Mouse (Mus musculus) urinary bladder, postnatal 36 days (tissue): ENCODE data around the gene Casp7.

Experiments
- DNase-seq, 2 experiments: peaks; one replicate each; pipeline ENCODE4 v3.0.0; 2022; ENCODE audit warnings: low spot score in 2 of 2, mixed read lengths in 1 of 2

The Casp7 gene

GRCm38 (mm10) chr19:56423370-56423769, 26.4 kb downstream of the Casp7 start:
- DNase-seq: no peak

DNA sequence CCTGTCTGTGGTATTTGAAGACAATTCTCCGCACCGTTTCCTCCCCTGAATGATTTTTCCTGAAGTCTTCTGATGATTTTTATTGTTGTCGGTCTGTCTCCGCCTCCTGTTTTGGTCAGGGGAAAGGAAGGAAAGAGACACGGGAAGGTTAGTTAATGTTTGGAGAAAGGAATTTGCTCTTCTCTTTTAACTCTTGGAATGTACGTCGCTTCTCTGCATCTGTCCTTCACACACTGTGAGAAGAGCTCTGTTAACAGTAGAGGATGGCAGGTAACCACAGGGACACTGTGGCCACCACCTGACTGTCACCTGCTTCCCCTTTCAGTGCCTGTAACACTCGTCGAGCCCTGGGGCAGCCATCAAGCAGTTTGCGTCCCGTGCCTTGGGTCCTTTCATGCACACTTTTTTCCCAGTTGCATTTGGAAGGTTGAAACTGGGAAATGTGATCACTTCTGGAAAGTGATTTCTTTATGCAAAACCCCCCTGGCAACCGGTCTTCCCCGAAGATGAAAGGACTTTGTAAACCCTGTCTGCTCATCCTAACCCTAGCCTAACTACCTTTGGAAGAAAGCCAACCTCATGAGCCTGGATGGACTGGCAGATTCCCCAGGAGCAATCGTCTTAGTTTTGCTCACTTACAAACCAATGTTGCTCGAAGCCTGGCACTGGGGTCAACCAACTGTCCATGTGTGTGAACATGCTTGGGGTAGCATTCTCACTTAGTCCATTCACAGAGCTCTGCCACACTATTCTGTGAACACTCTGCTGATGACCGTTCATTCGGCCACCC, 27.9 kb downstream of the Casp7 start:
- DNase-seq: no peak

DNA sequence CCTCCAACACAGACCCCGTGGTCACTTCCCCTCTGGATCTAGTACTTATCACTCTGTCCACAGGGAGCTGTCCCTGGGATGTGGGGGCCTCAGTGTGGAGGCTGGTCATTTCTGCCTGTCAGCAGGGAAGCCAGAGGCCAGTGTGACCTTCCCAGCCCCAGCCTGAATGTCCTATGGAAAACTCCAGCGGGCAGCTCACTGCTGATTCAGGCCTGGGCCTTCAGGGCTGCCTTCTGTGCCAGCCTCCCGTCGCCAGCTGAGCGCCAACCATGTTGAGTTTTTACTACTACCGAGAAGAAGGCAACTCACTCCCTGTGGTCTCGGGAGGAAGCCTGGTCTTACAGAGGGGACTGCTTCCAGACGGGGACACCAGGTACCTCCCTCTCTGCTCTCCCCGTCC, 28.6 kb downstream of the Casp7 start:
- no peak for DNase-seq

DNA sequence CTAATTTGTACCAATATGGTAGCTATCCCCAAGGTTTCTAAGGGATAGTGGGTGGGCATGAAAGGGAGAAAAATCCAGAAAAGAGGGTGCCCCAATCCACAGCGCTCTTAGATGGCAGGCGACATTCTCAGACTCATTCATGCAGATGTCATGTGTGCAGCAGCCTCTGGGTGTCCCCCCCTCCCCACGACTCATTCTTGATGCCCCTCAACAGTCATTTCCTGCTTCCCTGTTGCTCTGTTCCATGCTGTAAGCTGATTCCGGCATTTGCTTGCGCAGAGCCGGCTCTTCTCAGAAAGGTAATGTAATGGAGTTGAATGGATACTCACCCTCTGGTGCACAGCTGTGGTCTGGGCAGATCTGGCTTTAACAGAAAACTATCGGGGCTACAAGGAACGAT, 33.4 kb downstream of the Casp7 start:
- no peak for DNase-seq

- no peak for DNase-seq
Observed at GRCm38 (mm10) chr19:56432706-56433105, 35.8 kb downstream of the Casp7 start.

GRCm38 (mm10) chr19:56433581-56433980, 36.7 kb downstream of the Casp7 start:
- DNase-seq: no peak

DNA sequence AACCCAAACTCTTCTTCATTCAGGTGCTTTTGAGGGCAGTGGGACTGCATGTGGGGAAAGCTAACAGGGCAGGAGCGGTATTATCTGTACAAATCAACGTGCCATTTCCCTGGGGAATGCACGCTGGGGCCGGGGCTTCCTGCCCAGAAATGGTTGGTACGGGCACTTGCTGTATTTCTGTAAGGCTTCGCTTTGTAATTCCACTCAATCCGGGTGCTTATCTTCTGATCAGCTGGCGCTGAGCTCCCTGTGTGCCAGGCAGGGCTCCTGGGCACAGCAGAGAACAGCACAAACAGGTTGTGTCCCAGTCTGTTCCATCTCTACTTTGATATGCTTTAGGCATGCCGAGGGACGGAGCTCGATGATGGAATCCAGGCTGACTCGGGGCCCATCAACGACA, 39.5 kb downstream of the Casp7 start:
- no peak for DNase-seq

GRCm38 (mm10) chr19:56438357-56439071, 41.6 kb downstream of the Casp7 start:
- peak in 1 of 2 experiments; percentile 26 for DNase-seq

- no peak for DNase-seq
Observed at GRCm38 (mm10) chr19:56439072-56439434, 42.1 kb downstream of the Casp7 start.

- no peak for DNase-seq
Observed at GRCm38 (mm10) chr19:56443445-56443844, 46.5 kb downstream of the Casp7 start.

DNA sequence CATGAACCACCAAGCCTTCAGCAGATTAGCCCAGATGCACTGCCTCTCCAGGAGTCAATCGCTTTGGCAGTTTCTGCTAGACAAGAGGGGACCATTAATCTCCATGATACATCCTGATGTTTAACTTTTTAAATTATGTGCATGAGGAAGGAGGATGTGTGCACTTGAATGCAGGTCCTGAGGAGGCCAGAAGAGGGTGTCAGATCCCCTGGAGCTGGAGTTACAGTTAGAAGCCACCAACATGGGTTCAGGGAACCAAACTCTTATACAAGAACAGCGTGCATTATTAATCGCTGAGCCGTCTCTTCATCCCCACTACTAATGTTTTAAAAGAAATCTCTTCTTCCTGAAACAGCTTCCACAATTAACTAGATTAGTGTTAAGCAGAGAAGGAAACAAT, 51.9 kb downstream of the Casp7 start:
- DNase-seq: no peak

- DNase-seq: no peak
Observed at GRCm38 (mm10) chr19:56449537-56449936, 52.6 kb downstream of the Casp7 start.

- no peak for DNase-seq
Observed at GRCm38 (mm10) chr19:56450892-56451291, 54.0 kb downstream of the Casp7 start.

GRCm38 (mm10) chr19:56451867-56452266, 54.9 kb downstream of the Casp7 start:
- peak in 1 of 2 experiments; percentile 7 for DNase-seq

DNA sequence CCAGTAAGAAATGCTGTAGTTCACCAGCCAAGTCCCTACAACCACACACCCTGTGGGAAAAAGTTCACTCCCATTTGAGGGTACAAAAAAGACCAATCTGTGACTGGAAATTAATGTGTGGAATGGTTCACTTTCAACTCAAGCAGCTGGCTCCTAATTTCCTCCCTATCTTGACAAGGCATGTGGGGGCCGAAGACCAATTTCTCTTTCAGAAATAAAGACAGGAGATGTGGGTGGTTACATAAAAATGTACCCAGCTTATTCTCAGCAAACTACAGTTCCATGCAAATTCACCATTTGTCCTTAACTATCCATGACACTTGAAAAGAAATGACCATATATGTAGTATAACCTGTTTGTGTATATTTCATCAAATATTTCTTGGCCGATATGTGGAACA, 55.5 kb downstream of the Casp7 start:
- no peak for DNase-seq

DNA sequence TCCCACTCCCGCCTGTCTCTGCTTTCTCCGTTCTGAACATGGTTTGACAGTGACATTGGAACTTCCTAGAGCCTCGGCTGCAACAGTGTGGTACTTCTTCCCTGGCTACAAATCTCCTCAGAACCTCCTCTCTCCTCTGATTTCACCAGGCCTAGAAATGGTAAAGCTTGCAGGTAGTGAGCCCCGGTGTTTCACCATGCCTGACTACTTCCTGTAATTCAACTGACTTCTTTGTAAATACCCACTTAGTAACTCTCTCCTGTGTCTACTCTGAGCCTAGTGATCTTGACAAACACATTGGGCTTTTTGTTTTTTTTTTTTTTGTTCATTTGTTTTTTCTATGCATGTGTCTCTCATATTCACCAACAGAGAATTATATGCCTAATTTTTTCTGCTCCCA, 57.9 kb downstream of the Casp7 start:
- no peak for DNase-seq

- DNase-seq: no peak
Observed at GRCm38 (mm10) chr19:56455369-56455768, 58.4 kb downstream of the Casp7 start.

- DNase-seq: no peak
Observed at GRCm38 (mm10) chr19:56457569-56457968, 60.6 kb downstream of the Casp7 start.

DNA sequence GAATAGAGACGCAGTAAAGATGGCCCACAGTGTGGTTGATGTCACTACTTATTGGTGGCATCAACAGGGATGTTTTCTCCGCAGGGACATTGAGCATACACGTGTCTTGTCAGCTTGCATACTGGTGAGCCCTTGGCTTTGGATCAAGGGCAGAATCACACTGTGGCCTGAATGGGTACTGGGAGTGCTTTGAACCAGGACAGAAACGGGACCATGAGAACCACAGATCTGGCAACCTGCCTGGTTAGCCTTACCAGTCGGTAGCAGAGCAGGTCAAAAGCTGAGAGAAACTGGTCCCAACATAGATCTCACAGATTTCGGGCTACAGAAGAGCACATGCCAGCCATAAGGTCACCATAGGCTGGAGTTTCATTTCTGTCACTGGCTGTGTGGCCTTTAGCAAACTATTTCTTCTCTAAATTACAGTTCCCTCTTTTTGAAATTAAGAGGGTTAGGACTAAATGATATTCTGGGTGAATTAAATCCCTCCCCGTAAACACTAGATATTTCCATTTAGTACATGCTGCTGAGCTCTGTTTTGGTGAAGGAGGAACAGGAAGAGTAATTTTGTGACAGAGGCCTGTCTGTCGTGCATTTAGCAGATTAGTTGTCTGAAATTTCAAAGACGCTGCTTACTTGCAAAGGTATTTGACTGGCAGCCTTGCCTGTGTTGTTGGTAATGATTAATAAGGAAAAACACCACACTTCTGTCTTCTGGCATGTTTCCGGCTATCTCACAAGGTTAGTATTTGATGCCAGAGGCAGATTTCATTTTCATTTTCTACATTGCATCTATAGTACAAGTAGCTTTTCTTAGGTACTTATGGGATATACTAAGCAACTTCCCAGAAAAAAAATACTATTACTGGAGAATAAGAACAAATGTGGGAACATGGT, 62.5 kb downstream of the Casp7 start:
- no peak for DNase-seq

DNA sequence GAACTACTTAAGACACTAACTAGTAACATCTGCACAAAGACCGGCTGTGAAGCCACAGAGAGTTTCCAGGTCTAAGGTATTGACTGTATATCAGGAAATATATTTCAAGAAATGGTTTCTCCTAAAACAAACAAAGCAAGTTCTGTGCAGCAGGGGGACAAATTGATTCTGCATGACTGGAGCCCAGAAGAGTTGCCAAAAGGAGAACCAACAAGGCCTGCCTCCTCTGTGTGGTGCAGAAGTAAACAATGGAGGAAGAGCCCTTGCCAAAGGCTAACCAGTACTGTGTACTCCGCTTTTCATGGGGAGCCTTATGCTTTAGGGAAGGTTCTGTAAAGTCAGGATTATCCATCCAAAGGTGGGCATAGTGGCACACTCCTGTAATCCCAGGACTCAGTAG, 63.3 kb downstream of the Casp7 start:
- no peak for DNase-seq

DNA sequence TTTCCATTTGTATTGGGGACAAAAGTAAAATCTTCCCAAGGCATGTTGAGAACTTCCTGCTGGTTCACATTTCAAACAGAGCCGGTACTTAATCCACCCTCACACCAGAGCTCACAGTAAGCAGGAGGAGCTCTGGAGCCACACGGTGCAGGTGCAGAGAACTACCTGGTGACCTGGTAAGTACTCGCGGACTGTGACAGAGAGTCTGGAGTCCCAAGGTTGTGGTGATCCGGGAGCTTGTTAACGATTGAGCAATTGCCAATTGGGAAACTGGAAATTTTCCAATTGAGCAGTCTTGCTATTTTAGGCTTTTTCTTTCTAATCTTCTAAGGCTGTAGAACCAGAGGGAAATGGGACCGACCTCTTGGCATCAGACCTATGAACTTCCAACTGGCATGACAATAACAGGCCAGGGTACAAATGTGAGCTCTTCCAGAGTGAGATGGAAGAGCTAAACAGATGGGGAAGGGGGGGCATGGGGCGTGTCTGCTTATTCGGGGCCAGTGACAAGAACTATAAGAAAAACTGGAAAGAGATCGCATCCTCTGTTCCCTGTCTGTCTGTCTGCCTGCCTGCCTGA, 64.7 kb downstream of the Casp7 start, which contains the start of gene Plekhs1:
Plekhs1 (plus strand) TSS at position 119 of the 580 bp plus-strand sequence.
- no peak for DNase-seq

- DNase-seq: no peak
Observed at GRCm38 (mm10) chr19:56462786-56463185, 65.9 kb downstream of the Casp7 start.
